Mouse (Mus musculus): Measurements from ENCODE around the gene Rab3a. TPM values are rescaled to one million over a fixed set of nuclear protein-coding genes. Genes with fewer than 3 reads are reported as not detected.

The Rab3a gene
- 26.6 and 31.2 TPM in 2 replicates for polyA plus RNA-seq (2012; rRNA removed)

GRCm38 (mm10) chr8:70754043-70754870 lies at the start of gene Rab3a:
Rab3a (plus strand) TSS chr8:70754679.

GRCm38 (mm10) chr8:70718297-70718696 lies 36.2 kb upstream of the Rab3a start, which contains the start of gene Gm3336:
Gm3336 (plus strand) TSS chr8:70718543.

GRCm38 (mm10) chr8:70723486-70724210 lies 30.8 kb upstream of the Rab3a start, which contains the start of gene Pde4c:
Pde4c (plus strand) TSS chr8:70723720.

DNA sequence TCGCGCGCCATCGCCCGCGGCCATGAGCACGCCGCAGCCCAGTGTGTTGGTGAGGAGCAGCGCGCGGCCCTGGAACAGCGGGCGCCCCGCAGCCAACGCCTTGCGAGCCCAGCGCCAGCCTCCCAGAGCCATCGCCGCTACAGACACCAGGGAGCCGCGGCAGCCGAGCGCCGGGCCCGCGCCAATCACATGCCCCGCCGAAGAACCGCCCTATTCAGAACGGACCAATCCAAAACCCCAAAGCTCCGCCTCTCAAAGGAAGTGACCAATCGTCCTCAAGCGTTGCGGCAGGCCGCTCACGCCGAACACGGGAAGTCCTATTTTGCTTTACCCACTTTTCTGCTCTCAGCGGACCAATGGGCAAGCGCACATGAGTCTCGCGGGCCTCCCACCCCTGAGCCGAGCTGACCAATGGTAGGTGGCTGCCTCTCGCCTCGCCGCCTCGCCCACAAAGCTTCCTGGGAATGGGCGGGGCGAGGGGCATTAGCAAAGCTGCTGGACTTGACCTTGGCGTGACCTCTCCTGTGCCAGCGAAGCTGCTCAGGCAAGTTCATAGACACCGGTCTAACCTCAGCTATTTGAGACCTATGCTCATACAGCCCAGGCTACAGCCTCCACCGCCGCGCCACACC lies 6.4 kb downstream of the Rab3a start, which contains the start of gene Mpv17l2:
Gene Mpv17l2 (minus strand): TSS at position 172 of the 632 bp plus-strand sequence.

GRCm38 (mm10) chr8:70776496-70777444 lies 22.3 kb downstream of the Rab3a start, which contains the start of gene Pik3r2:
Pik3r2 (minus strand) TSS chr8:70776713.

GRCm38 (mm10) chr8:70804481-70805206 lies 50.2 kb downstream of the Rab3a start, which contains the start of gene Mast3:
Mast3 (minus strand) TSS chr8:70805054.

GRCm38 (mm10) chr8:70808239-70808638 lies 53.8 kb downstream of the Rab3a start, which contains the start of gene Il12rb1:
Il12rb1 (plus strand) TSS chr8:70808449.

Other genes starting within 250 kb of the Rab3a start
- 97.6 and 155 TPM in 2 replicates for gene Rex1bd, start 247.9 kb upstream of the Rab3a start, polyA plus RNA-seq (2012; rRNA removed)
- 632 and 635 TPM in 2 replicates for gene Uba52, start 243.9 kb upstream of the Rab3a start, polyA plus RNA-seq (2012; rRNA removed)
- 182 and 242 TPM in 2 replicates for gene Fkbp8, start 227.0 kb upstream of the Rab3a start, polyA plus RNA-seq (2012; rRNA removed)
- gene Kxd1, start 226.7 kb upstream of the Rab3a start, polyA plus RNA-seq (2012; rRNA removed), result 39.8 and 46.2 TPM in 2 replicates
- gene Ell, start 215.2 kb upstream of the Rab3a start, polyA plus RNA-seq (2012; rRNA removed), result 18.0 and 18.3 TPM in 2 replicates
- gene Isyna1, start 160.3 kb upstream of the Rab3a start, polyA plus RNA-seq (2012; rRNA removed), result 48.7 and 85.8 TPM in 2 replicates
- gene Ssbp4, start 145.8 kb upstream of the Rab3a start, polyA plus RNA-seq (2012; rRNA removed), result 157 and 297 TPM in 2 replicates
- gene Lrrc25, start 138.5 kb upstream of the Rab3a start, polyA plus RNA-seq (2012; rRNA removed), result 2.1 and 5.5 TPM in 2 replicates
- 1.5 and 4.3 TPM in 2 replicates for gene Gdf15, start 122.2 kb upstream of the Rab3a start, polyA plus RNA-seq (2012; rRNA removed)
- gene Pgpep1, start 94.3 kb upstream of the Rab3a start, polyA plus RNA-seq (2012; rRNA removed), result 6.0 and 8.1 TPM in 2 replicates
- gene Lsm4, start 81.4 kb upstream of the Rab3a start, polyA plus RNA-seq (2012; rRNA removed), result 43.4 and 55.5 TPM in 2 replicates
- 305 and 826 TPM in 2 replicates for gene Jund, start 55.7 kb upstream of the Rab3a start, polyA plus RNA-seq (2012; rRNA removed)
- gene Iqcn, start 51.2 kb upstream of the Rab3a start, polyA plus RNA-seq (2012; rRNA removed), result 0.01 and 0.06 TPM in 2 replicates
- gene Gm3336, start 36.1 kb upstream of the Rab3a start, polyA plus RNA-seq (2012; rRNA removed), result 78.8 and 98.8 TPM in 2 replicates
- 4.4 and 8.1 TPM in 2 replicates for gene Pde4c, start 31.0 kb upstream of the Rab3a start, polyA plus RNA-seq (2012; rRNA removed)
- gene Mpv17l2, start 6.3 kb downstream of the Rab3a start, polyA plus RNA-seq (2012; rRNA removed), result 90.0 and 283 TPM in 2 replicates
- gene Pik3r2, start 22.0 kb downstream of the Rab3a start, polyA plus RNA-seq (2012; rRNA removed), result 152 and 224 TPM in 2 replicates
- 40.6 and 40.8 TPM in 2 replicates for gene Mast3, start 50.4 kb downstream of the Rab3a start, polyA plus RNA-seq (2012; rRNA removed)
- 0.27 and 0.49 TPM in 2 replicates for gene Il12rb1, start 53.8 kb downstream of the Rab3a start, polyA plus RNA-seq (2012; rRNA removed)
- gene Arrdc2, start 85.0 kb downstream of the Rab3a start, polyA plus RNA-seq (2012; rRNA removed), result 34.5 and 41.1 TPM in 2 replicates
- gene Kcnn1, start 108.6 kb downstream of the Rab3a start, polyA plus RNA-seq (2012; rRNA removed), result 2.6 and 3.1 TPM in 2 replicates
- 38.7 and 55.7 TPM in 2 replicates for gene Ccdc124, start 119.3 kb downstream of the Rab3a start, polyA plus RNA-seq (2012; rRNA removed)
- gene Slc5a5, start 138.1 kb downstream of the Rab3a start, polyA plus RNA-seq (2012; rRNA removed), result 165 and 247 TPM in 2 replicates
- gene Rpl18a, start 142.7 kb downstream of the Rab3a start, polyA plus RNA-seq (2012; rRNA removed), result 3,410 and 3,519 TPM in 2 replicates
- gene Map1s, start 151.3 kb downstream of the Rab3a start, polyA plus RNA-seq (2012; rRNA removed), result 19.5 and 26.4 TPM in 2 replicates